Mouse (Mus musculus) G1E (cell line): ENCODE measurements around the gene Hbp1.

Source experiments
- CTCF ChIP-seq: IDR thresholded peaks from 2 replicates; pipeline ENCODE4 v1.5.1; 2012; ENCODE audit warnings: low read depth, low read length, inconsistent platforms, mixed read lengths
- GATA1 ChIP-seq: IDR thresholded peaks from 2 replicates; pipeline ENCODE4 v1.6.1; 2012; ENCODE audit warnings: borderline replicate concordance, low read length, inconsistent platforms, mixed read lengths
- GATA2 ChIP-seq: IDR thresholded peaks from 2 replicates; pipeline ENCODE4 v1.6.1; 2012; ENCODE audit warnings: low read depth, low read length, inconsistent platforms, borderline replicate concordance
- POLR2AphosphoS5 ChIP-seq: IDR thresholded peaks from 2 replicates; pipeline ENCODE4 v1.6.1; 2012; ENCODE audit warnings: low read depth, low read length, inconsistent platforms; ENCODE audit not compliant: insufficient replicate concordance
- TAL1 ChIP-seq: conservative IDR thresholded peaks from 2 replicates; pipeline ENCODE4 v1.6.1; 2012; ENCODE audit warnings: low read depth, low read length, inconsistent platforms, mixed read lengths

DNA sequence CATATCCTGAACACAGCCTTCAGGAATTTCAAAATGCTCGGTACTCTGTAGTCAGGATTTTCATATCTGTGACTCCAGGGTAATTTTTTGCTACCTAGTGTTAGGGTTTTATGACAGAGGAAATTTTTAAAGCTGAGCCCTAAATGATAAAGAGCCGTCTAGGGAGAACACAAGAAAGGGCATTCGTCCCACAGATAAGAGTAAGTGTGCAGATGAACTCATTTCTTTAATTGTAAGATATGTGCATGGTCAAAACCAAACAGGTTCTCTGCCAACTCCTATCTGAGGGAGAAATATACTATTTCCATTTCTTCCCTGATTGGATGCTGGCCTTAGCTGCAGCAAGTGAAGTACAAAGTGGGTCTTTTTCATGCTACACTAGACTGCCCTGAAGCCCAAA lies 26.2 kb downstream of the Hbp1 start:
- TF ChIP-seq GATA1 (no peak), CTCF (no peak), TAL1 (no peak), POLR2AphosphoS5 (no peak), GATA2 (no peak)
